Mouse (Mus musculus): ENCODE results near the gene Arpc4. TPM values are rescaled to one million over a fixed set of nuclear protein-coding genes. Genes with fewer than 3 reads are reported as not detected.
"Not testable (repeated sequence)": the region's sequence is repeated elsewhere in the genome, so short reads cannot be mapped to it uniquely, and the experiment has no call there.

Arpc4 gene
- 241 TPM for polyA plus RNA-seq (2021)

DNA sequence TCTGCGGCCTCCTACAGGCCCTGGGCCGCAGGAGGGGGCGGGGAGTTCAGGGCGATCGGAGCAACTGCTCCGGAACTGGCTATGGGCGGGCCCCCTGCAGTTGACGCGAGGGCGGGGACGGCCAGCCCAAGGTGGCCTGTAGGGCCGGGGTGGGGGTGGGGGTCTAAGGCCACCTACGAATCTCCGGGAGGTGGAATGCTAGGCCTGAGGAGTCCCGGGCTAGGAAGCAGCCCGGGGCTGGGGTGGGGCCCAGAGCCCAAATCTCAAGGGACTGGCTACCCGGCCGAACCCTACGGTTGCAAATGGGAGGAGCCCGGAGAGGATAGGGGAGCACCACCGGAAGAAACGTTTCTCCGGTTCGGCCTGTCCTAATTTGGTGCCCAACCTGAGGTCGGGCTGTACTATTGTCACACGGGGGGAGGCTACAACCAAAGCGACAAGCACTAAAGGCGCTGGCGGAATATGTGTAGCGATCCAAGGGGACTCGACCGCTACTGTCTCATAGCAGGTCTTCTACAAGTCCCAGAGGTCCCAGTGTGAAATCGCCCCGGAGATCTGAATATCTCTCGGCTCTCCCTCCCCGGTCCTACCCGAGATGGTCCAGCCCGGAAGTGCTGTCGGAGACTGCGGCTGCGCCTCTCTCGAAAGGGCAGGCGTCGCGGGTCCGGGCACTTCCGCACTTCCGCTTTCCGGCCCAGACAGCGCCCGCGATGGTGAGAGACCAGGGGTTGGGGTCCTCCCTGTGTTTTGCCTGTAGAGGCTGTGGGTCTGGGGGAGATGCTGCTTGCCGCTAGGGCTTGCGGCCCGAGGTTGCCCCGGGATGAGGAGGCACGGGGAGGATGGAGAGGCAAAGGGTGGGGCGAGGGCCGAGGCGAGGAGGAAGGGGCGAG is at the start of gene Arpc4, which contains the start of gene Tada3:
TSS of gene Arpc4 (plus strand) at position 620 of the 890 bp plus-strand sequence.
TSS of gene Tada3 (minus strand) at position 388 of the 890 bp plus-strand sequence.
- CTCF ChIA-PET: no interaction called here
- in situ Hi-C loops (cut with MboI; ENCODE audit: low pct_unique_long_range_greater_than_20kb): loop anchor here (5.0 kb wide), 1 partner anchor 40 kb away; no protein-coding TSS in a partner anchor
- ATAC-seq: peak; percentile 89
- no peaks in the 10 kb centered on the region for H3K27me3 ChIP-seq
- peak; percentile 92 for DNase-seq (ENCODE audit: low read depth, low spot score)
- no peak for TF ChIP-seq CTCF (IDR thresholded peaks at IDR 0.05)
- POLR2A ChIA-PET: interaction anchor here (0.6 to 1.3 kb wide), 3 partner anchors 10 to 17 kb away, joined by 3 to 5 read pairs (median 5); partner anchors contain the start of gene Ttll3

DNA sequence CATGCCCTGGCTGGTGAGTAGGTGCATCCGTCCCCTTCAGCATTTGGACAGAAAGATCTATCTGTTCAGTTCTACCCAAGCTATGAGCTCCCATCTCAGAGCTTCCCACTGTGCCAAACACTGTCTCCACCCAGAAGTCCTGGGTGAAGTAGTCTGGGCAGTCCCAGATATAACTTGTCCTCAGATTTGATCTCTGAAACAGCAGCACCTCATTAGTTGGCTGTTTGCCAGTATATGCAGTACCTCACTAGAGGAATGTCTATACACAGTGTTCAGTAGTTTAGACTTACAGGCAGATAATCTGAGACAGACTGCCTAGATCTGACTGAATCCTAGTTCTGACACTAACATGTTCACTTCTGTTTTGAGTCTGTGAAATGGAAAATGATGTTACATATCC is 48.5 kb upstream of the Arpc4 start:
- ChIA-PET CTCF (interaction anchor here (1.7 kb wide), 1 partner anchor 11 kb away, joined by 3 read pairs; no protein-coding TSS in a partner anchor), POLR2A (no interaction called here)
- in situ Hi-C loops (cut with MboI; ENCODE audit: low pct_unique_long_range_greater_than_20kb): no loop called here
- no peak for ATAC-seq
- DNase-seq (ENCODE audit: low read depth, low spot score): no peak
- TF ChIP-seq CTCF (IDR thresholded peaks at IDR 0.05): no peak
- no peaks in the 10 kb centered on the region for H3K27me3 ChIP-seq

DNA sequence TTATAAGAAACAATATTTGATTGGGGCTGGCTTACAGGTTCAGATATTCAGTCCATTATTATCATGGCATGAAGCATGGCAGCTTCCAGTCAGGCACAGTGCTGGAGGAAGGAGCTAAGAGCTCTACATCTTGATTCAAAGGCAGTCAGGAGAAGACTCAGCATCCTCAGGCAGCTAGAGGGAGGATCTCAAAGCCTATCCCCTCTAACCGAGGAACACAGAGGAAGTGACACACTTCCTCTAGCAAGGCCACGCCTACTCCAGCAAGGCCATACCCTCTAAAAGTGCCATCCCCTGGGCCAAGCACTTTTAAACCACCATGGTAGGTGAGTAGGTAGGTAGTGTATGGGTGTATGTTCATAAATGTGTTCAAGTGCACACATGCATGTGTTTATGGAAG is 47.4 kb upstream of the Arpc4 start:
- TF ChIP-seq CTCF (IDR thresholded peaks at IDR 0.05): no peak
- no peak for ATAC-seq
- H3K27me3 ChIP-seq: no peaks in the 10 kb centered on the region
- POLR2A ChIA-PET: no interaction called here
- no peak for DNase-seq (ENCODE audit: low read depth, low spot score)
- in situ Hi-C loops (cut with MboI; ENCODE audit: low pct_unique_long_range_greater_than_20kb): no loop called here
- CTCF ChIA-PET: interaction anchor here (1.7 kb wide), 1 partner anchor 10 kb away, joined by 3 read pairs; no protein-coding TSS in a partner anchor

DNA sequence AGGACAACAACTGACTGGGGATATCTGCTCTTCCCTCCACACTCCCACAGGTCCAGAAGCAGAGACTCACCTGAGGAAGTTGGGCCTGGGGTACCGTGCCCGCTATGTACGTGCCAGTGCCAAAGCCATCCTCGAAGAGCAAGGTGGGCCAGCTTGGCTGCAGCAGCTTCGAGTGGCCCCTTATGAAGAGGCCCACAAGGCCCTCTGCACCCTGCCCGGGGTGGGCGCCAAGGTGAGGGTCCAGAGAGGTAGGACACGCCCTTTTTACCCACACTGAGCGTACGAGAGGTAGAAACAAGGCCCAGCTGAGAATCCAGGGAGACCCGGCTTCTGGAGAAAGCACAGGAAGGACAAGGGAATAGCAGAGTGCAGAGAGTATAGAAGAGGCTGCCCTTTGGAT is 46.2 kb upstream of the Arpc4 start:
- CTCF ChIA-PET: no interaction called here
- no peak for ATAC-seq

DNA sequence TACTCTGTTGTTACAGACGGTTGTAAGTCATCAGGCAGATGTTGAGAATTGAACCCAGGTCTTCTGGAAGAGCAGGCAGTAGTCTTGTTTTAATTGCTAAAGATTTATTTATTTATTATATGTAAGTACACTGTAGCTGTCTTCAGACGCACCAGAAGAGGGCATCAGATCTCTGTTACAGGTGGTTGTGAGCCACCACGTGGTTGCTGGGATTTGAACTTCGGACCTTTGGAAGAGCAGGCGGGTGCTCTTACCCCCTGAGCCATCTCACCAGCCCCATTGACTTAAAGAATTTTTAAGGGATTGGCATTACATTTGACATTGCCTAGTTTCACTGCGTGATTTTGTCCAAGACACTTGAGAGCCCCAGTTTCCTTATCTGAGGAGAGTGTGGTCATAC is 45.2 kb upstream of the Arpc4 start:
- POLR2A ChIA-PET; ATAC-seq; H3K27me3 ChIP-seq; DNase-seq (ENCODE audit: low read depth, low spot score); in situ Hi-C loops (cut with MboI; ENCODE audit: low pct_unique_long_range_greater_than_20kb): not testable (repeated sequence)
- CTCF ChIA-PET: interaction anchor here (1.8 kb wide), 1 partner anchor 12 kb away, joined by 4 read pairs; no protein-coding TSS in a partner anchor

More for the DNA sequence above, 46.2 kb upstream of the Arpc4 start:
- POLR2A ChIA-PET: interaction anchor here (1.1 kb wide), 2 partner anchors 12 to 15 kb away, joined by 3 read pairs; partner anchors contain the start of gene Camk1
- in situ Hi-C loops (cut with MboI; ENCODE audit: low pct_unique_long_range_greater_than_20kb): no loop called here
- no peak for TF ChIP-seq CTCF (IDR thresholded peaks at IDR 0.05)
- no peak for DNase-seq (ENCODE audit: low read depth, low spot score)
- H3K27me3 ChIP-seq: no peaks in the 10 kb centered on the region

DNA sequence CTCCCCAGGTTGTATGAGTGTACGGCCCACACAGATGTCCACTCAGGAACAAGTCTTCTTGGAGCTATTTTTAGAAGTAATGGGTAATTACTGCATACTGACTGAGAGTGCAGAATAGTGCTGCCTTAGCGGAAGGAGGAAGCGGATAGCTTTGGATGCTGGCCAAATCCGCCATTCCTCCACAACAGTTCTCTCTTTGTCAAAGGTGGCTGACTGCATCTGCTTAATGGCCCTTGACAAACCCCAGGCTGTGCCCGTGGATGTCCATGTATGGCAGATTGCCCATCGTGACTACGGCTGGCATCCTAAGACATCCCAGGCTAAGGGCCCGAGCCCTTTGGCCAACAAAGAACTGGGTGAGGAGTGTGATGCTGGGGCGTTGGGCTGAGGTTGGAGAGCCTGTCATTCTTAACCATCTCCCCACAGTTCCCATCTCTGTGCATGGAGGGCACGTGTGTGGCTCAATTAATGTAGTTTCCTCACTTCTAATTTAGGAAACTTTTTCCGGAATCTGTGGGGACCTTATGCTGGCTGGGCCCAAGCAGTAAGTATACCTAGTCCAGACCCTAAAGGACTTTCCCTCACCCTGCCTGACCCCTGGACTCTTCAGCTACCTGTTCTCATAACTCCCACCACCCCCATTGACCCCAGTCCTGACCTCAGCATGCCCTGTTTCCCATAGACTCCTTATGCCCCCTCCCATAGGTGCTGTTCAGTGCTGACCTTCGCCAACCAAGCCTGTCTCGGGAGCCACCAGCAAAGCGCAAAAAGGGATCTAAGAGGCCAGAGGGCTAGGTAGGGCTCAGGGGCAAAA is 44.6 kb upstream of the Arpc4 start:
- ChIA-PET CTCF (interaction anchor here (0.9 to 1.8 kb wide), 2 partner anchors 11 to 20 kb away, joined by 4 read pairs; no protein-coding TSS in a partner anchor), POLR2A (no interaction called here)
- peak; percentile 93 for ATAC-seq
- DNase-seq (ENCODE audit: low read depth, low spot score): peak; percentile 98
- no peaks in the 10 kb centered on the region for H3K27me3 ChIP-seq
- TF ChIP-seq CTCF (IDR thresholded peaks at IDR 0.05): no peak
- in situ Hi-C loops (cut with MboI; ENCODE audit: low pct_unique_long_range_greater_than_20kb): no loop called here

DNA sequence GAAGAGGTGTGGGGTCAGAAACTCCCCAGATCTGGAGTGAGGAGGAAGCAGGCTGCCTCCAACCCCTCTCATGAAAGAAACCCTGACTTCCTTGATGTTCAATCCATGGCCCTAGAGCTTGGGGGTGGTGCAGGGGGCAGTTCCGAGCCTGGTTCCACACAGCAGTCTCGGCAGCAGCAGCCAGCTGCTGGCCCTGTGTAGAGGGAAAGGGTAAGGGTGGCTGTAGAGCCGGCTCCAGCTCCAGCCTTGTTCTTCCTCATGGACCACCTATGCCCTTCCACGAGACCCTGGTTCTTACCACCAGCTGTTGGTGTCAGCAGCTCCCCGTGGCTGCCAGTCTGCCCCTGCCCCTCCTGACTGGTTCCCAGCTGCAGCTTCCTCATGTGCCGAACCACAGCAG is 43.7 kb upstream of the Arpc4 start:
- ATAC-seq (no peak), DNase-seq (ENCODE audit: low read depth, low spot score) (no peak)
- ChIA-PET POLR2A (no interaction called here), CTCF (interaction anchor here (0.9 kb wide), 1 partner anchor 19 kb away, joined by 4 read pairs; no protein-coding TSS in a partner anchor)
- no peak for TF ChIP-seq CTCF (IDR thresholded peaks at IDR 0.05)
- in situ Hi-C loops (cut with MboI; ENCODE audit: low pct_unique_long_range_greater_than_20kb): no loop called here
- H3K27me3 ChIP-seq: no peaks in the 10 kb centered on the region

DNA sequence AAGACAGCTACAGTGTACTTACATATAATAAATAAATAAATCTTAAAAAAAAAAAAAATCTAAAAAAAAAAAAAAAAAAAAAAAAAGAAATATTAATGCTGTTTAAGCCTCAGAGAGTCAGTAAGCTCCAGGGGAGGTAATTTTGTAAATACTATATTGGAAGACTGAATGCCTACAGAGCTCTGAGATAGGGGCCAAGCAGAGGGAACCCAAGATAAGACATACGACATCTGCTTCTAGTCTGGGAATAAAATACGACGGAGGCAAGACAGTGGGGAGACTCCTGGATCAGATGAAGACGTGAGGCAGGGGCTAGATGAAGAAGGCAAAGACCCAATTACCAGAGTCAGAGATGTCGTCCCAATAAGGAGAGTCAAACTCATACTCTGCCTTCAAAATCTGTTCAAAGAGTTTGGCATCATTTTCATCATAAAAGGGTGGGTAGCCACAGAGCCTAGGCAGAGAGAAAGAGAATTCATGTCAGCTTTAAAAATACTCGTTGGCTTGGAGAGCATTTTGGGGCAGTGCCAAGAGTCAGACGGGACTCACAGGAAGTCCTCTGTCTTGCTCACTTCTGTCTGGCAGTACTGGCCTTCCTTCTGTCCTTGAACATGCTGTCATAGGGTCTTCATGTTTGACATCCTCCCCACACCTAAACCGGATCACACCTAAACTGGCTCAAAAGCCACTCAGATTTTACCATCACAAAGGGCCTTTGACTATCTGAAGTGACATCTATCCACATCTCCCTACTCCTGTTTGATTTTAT is 40.9 kb upstream of the Arpc4 start:
- no peak for DNase-seq (ENCODE audit: low read depth, low spot score)
- ChIA-PET CTCF (interaction anchor here (1.5 kb wide), 1 partner anchor 27 kb away, joined by 4 read pairs; no protein-coding TSS in a partner anchor), POLR2A (no interaction called here)
- in situ Hi-C loops (cut with MboI; ENCODE audit: low pct_unique_long_range_greater_than_20kb): loop anchor here (5.0 kb wide), 1 partner anchor 40 kb away; the partner anchor contains the start of genes Arpc4 and Tada3
- no peak for TF ChIP-seq CTCF (IDR thresholded peaks at IDR 0.05)
- no peaks in the 10 kb centered on the region for H3K27me3 ChIP-seq
- ATAC-seq: no peak

DNA sequence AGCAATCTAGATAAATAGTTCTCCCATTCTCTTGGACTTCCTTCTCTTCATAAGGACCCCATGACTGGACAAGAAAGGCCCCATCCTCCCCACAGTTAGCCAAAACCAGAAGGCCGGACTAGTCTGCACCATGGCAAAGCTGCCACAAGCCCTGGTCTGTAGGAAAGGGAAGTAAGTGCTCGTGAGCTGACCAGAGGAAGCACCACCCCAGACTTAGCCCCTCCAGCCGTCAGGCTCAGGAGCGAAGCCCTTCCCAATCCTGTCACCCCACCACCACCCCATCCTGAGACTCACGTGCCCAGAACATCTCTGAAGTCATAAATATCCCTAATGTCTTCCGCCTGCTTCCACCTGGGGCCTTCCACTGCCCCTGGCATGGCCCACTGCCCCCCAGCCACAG is 36.3 kb upstream of the Arpc4 start:
- in situ Hi-C loops (cut with MboI; ENCODE audit: low pct_unique_long_range_greater_than_20kb): no loop called here
- POLR2A ChIA-PET: no interaction called here
- CTCF ChIA-PET: no interaction called here
- DNase-seq (ENCODE audit: low read depth, low spot score): no peak
- no peak for TF ChIP-seq CTCF (IDR thresholded peaks at IDR 0.05)
- ATAC-seq: no peak
- no peaks in the 10 kb centered on the region for H3K27me3 ChIP-seq

DNA sequence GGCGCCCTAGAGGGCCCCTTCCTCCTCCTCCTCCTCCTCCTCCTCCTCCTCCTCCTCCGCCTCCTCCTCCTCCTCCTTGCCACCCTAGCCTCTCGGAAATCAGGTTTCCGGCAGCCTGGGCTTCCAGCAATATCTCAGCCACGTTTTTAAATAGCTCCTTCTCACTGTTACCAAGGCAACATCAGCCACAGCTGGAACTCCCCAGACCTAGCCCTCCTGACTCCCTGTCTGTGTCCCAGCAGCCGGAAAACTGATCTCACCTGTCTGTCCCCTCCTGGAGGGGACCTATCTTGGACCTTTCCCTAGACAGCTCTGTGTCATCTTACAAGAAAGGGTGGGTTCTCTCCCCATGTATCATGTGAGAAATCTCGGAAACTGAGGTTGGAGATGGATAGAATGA is 35.6 kb upstream of the Arpc4 start:
- in situ Hi-C loops (cut with MboI; ENCODE audit: low pct_unique_long_range_greater_than_20kb): no loop called here
- POLR2A ChIA-PET: interaction anchor here (1.3 kb wide), 1 partner anchor 15 kb away, joined by 4 read pairs; the partner anchor contains the start of gene Ogg1
- CTCF ChIA-PET: no interaction called here
- H3K27me3 ChIP-seq: no peaks in the 10 kb centered on the region
- TF ChIP-seq CTCF (IDR thresholded peaks at IDR 0.05): no peak
- DNase-seq (ENCODE audit: low read depth, low spot score) (no peak), ATAC-seq (no peak)

Measured in Patski (cell line).